Mouse (Mus musculus): ENCODE data around the gene C1ra. TPM values are rescaled to one million over a fixed set of nuclear protein-coding genes. Genes with fewer than 3 reads are reported as not detected.

The C1ra gene
- polyA plus RNA-seq, 1 experiment from 2014 or later: 3.0 TPM

GRCm38 (mm10) chr6:124570026-124570425 lies 57.8 kb downstream of the C1ra start, which contains the start of gene C1rb:
TSS of gene C1rb (plus strand) at chr6:124570294.
- Histone ChIP-seq H3K4me3 (ENCODE audit: low read depth, low read length) (no peak within 1 kb of the TSS), H3K4me2 (replicated peaks; ENCODE audit: low read depth, low read length) (no peak within 1 kb of the TSS), H3K27me3 (ENCODE audit: control insufficient read depth, insufficient read depth, low read length) (no peaks in the 10 kb centered on the region), H3K36me3 (ENCODE audit: control insufficient read depth, insufficient read depth, low read length) (no peaks in the 10 kb centered on the region), H3K4me1 (ENCODE audit: control insufficient read depth, insufficient read depth, low read length) (no peaks in the 10 kb centered on the region), H3K9me3 (ENCODE audit: control insufficient read depth, low read depth, low read length) (no peaks in the 10 kb centered on the region), H3K9ac (replicated peaks; ENCODE audit: low read depth, low read length) (no peak within 1 kb of the TSS), H3K27ac (ENCODE audit: low read length) (no peak within 1 kb of the TSS)
- ATAC-seq (ENCODE audit: insufficient number of reproducible peaks, insufficient read depth, low FRiP score, low read depth): no peak
- 1% methylated on average over 8 of the region's 8 CpGs for WGBS

Other genes with a start within 250 kb of the C1ra start
- 0.06 and 0.16 TPM in 2 replicates for gene Cd163, start 207.7 kb upstream of the C1ra start, polyA plus RNA-seq (2014; fragmentation: Nextera tagmentation; extraction: Ambion mirVana)
- gene Pex5, start 97.3 kb upstream of the C1ra start, polyA plus RNA-seq (2014; fragmentation: Nextera tagmentation; extraction: Ambion mirVana): 32.1 and 32.3 TPM in 2 replicates
- gene Clstn3, start 47.6 kb upstream of the C1ra start, polyA plus RNA-seq (2014; fragmentation: Nextera tagmentation; extraction: Ambion mirVana): 4.9 and 5.4 TPM in 2 replicates
- 0.43 and 0.68 TPM in 2 replicates for gene C1rl, start 19.3 kb upstream of the C1ra start, polyA plus RNA-seq (2014; fragmentation: Nextera tagmentation; extraction: Ambion mirVana)
- 2.0 and 2.9 TPM in 2 replicates for gene C1s1, start 30.0 kb downstream of the C1ra start, polyA plus RNA-seq (2014; fragmentation: Nextera tagmentation; extraction: Ambion mirVana)
- gene C1rb, start 57.9 kb downstream of the C1ra start, polyA plus RNA-seq (2014; fragmentation: Nextera tagmentation; extraction: Ambion mirVana): not detected in 2 replicates
- not detected in 2 replicates for gene C1s2, start 123.7 kb downstream of the C1ra start, polyA plus RNA-seq (2014; fragmentation: Nextera tagmentation; extraction: Ambion mirVana)
- 58.6 and 60.0 TPM in 2 replicates for gene Lpcat3, start 150.6 kb downstream of the C1ra start, polyA plus RNA-seq (2014; fragmentation: Nextera tagmentation; extraction: Ambion mirVana)
- gene Emg1, start 199.8 kb downstream of the C1ra start, polyA plus RNA-seq (2014; fragmentation: Nextera tagmentation; extraction: Ambion mirVana): 201 and 205 TPM in 2 replicates
- gene Phb2, start 199.9 kb downstream of the C1ra start, polyA plus RNA-seq (2014; fragmentation: Nextera tagmentation; extraction: Ambion mirVana): 290 and 305 TPM in 2 replicates
- gene Ptpn6, start 226.3 kb downstream of the C1ra start, polyA plus RNA-seq (2014; fragmentation: Nextera tagmentation; extraction: Ambion mirVana): 13.7 and 15.3 TPM in 2 replicates
- 445 and 505 TPM in 2 replicates for gene Grcc10, start 229.0 kb downstream of the C1ra start, polyA plus RNA-seq (2014; fragmentation: Nextera tagmentation; extraction: Ambion mirVana)
- not detected in 2 replicates for gene Gm45234, start 243.6 kb downstream of the C1ra start, polyA plus RNA-seq (2014; fragmentation: Nextera tagmentation; extraction: Ambion mirVana)
- 15.0 and 18.5 TPM in 2 replicates for gene Atn1, start 244.1 kb downstream of the C1ra start, polyA plus RNA-seq (2014; fragmentation: Nextera tagmentation; extraction: Ambion mirVana)

Measured in stomach, embryonic 14.5 days (tissue).